Mouse (Mus musculus): ENCODE results near the gene Dhrs4.

Gene Dhrs4

DNA sequence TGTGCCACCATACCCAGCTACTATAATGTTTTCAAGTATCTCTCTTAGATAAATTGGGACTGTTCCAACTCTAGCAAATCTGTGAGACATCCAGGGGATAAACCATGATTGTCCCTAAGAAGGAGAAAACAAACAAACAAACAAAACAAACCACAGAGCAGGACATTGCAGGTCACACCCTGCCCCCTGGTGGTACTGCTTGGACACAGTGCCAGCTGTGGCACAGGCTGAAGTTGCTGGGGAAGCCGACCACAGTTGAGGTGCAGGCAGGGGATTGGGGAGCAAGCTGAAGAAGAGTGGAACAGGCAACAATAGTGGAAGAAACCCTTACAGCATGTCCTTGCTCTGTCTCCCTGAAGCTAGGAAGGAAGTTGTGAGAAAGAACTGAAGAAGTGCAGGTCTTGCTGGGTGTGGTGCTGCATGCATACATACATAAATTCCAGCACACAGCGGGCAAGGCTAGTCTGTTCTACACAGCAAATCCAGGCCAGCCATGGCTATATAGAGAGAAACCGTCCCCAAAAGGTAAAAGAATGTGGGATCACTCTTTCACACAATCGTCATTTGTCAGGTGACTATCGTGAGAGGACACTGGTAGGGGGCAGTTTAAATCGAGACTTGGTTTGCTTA, 57.7 kb downstream of the Dhrs4 start:
- no peak for DNase-seq (ENCODE audit: low spot score)

All from layer of hippocampus, adult 9-10 months (tissue).